Mouse (Mus musculus): ENCODE measurements at regions not wholly inside any gene's neighbourhood (a gene's known extent, or its start where the extent isn't known, plus 50 kb on each side); places are given as distances from the start of the nearest gene placed in this dataset.
A peak's percentile ranks its signal among the peaks of the same experiment; 100 is the strongest.

DNA sequence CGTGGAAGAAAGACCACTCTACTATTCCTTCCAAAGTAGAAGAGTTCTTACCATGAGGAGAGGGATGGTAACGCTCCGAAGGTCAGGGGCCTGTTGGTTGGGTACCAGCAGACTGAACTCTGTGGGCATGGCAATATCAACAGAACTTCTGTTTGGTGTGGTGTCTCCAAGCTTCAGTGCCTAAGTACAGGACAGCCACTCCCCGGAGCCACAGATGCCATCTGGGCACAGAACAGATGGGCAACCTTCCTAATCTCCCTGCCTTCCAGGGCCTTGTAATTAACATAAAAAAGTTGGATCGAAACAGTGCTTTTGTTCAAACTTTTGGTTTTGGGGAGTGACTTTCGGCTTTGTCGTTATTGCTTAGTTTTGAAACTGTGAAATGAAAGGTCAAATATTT lies 116.6 kb upstream of the Map3k1 start:
- no peak overlapping the region for H3K27ac ChIP-seq (replicated peaks; ENCODE audit: low read depth, low read length)
- no peak overlapping the region for H3K4me3 ChIP-seq (ENCODE audit: insufficient read depth, low read depth, low read length)
- no peaks in the 10 kb centered on the region for H3K4me1 ChIP-seq (ENCODE audit: control insufficient read depth, insufficient read depth, insufficient read length, low read length)

DNA sequence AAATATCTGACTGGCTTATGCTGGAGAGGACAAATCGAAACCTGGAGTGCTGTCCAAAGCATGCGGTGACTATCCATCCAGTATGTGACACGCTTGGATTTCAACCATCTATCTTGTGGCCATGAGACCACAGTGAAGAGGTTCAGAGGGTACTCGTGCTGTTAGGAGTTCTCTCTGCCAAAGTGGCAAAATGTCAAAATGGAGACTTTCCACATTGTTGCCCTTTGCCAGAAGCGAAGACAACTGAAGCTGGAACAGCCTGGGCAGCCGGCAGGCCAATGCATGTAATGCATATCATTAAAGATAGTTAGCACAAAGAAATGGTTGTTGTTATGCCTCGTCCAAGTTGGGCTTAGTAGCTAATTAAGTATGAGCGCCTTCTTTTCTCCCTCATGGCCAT lies 118.0 kb upstream of the Map3k1 start:
- no peak overlapping the region for H3K4me3 ChIP-seq (ENCODE audit: insufficient read depth, low read depth, low read length)
- no peak overlapping the region for H3K27ac ChIP-seq (replicated peaks; ENCODE audit: low read depth, low read length)
- H3K4me1 ChIP-seq (ENCODE audit: control insufficient read depth, insufficient read depth, insufficient read length, low read length), result no peaks in the 10 kb centered on the region

DNA sequence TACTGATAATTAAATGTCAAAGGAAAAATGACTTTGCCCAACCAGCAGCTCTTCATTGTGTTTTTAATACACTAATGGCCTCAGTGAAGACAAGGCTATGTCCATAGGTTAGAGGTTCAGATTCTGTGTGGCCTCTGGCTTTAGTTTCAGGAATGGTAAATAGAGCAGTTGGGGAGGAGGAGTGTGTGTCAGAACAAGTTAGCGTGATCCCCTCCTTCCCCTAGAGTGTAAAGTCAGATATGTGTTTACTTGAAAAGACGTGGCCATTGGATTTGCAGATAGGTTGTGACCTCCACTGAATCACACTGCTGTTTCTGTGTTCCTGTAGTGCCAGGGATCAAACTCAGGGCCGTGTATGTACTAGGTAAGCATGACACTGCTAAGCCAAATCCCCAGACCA lies 118.7 kb upstream of the Map3k1 start:
- H3K27ac ChIP-seq (replicated peaks; ENCODE audit: low read depth, low read length), result no peak overlapping the region
- no peak overlapping the region for H3K4me3 ChIP-seq (ENCODE audit: insufficient read depth, low read depth, low read length)
- H3K4me1 ChIP-seq (ENCODE audit: control insufficient read depth, insufficient read depth, insufficient read length, low read length), result no peaks in the 10 kb centered on the region

DNA sequence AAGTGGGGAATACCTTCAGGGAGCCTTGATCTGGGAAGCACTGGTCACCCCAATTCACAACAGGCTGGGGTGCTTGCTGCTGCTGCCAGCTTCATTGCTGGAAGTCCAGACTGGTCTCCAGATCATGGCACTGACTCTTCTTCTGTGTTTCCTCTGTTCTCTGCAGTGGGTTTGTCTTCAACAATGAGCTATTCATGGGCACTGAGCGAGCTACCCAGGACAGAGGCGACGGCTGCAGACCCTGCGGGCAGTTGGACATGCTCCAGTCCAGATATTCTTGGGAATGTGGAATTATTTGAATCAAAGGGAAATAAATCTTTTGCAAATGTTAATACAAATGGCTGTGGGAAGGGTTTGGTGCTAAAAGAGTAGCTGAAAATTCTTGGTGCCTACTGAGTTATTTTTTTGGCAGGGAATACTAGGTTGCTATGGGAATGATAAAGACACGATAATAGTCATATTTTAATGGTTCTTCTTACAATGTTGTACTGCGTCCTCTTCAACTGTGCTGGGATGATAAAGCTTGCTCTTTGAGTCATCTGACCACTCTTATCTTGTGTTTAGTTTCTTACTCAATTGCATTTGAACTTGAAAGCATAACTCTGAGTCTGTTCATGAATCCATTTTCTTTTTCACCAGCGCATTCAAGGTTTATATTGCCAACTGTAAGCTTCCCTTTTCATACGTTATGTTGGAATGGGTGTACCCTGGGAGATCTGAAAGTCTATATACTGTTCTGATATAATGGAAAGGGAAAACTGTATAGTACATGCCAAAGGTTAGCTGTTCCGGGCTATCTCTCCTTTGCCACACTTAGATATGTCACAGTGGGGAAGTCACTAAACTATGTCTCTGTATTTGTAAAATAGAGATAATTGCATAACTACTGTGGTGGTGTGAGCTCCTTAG lies 120.1 kb upstream of the Map3k1 start:
- no peak overlapping the region for H3K27ac ChIP-seq (replicated peaks; ENCODE audit: low read depth, low read length)
- H3K4me3 ChIP-seq (ENCODE audit: insufficient read depth, low read depth, low read length), result no peak overlapping the region
- no peaks in the 10 kb centered on the region for H3K4me1 ChIP-seq (ENCODE audit: control insufficient read depth, insufficient read depth, insufficient read length, low read length)

DNA sequence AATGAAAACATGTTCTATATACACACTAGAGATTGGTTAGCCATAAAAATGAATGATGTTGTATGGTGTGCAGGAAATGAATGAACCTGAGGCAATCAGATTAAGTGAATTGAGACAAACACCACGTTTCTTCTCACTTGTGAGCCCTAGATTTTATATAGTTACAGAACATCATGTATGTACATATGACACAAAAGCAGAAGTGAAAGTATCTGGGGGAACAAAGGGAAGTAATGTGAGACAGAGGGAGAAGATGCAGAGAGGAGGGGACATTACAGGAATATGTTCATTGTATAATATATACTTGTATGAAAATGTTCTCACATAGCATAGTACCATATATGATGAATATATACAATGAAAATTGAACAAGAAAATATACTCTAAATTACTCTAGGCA lies 121.1 kb upstream of the Map3k1 start:
- H3K4me1 ChIP-seq (ENCODE audit: control insufficient read depth, insufficient read depth, insufficient read length, low read length), result no peaks in the 10 kb centered on the region
- H3K27ac ChIP-seq (replicated peaks; ENCODE audit: low read depth, low read length), result no peak overlapping the region
- no peak overlapping the region for H3K4me3 ChIP-seq (ENCODE audit: insufficient read depth, low read depth, low read length)

DNA sequence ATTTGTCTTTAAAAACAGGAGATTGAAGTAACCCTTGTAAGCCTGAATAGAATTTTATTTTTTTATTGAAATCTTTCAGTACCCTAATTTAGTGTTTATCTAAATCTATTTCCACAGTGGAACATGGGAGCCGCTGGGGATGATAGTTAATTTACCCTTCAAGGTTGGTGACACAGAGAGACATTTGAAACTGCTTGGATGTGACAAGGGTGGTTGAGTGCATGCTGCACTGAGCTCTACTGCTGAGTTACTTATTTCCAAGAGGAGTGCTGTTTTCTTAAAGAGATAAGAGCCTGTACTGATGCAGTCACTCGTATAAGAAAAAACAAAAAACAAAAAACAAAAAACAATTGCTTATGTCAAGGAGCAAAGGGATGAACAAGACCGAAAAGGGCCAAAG lies 123.7 kb upstream of the Map3k1 start:
- Histone ChIP-seq H3K27ac (replicated peaks; ENCODE audit: low read depth, low read length) (no peak overlapping the region), H3K4me3 (ENCODE audit: insufficient read depth, low read depth, low read length) (no peak overlapping the region), H3K4me1 (ENCODE audit: control insufficient read depth, insufficient read depth, insufficient read length, low read length) (peaks cover 5% of the 10 kb centered on the region)

DNA sequence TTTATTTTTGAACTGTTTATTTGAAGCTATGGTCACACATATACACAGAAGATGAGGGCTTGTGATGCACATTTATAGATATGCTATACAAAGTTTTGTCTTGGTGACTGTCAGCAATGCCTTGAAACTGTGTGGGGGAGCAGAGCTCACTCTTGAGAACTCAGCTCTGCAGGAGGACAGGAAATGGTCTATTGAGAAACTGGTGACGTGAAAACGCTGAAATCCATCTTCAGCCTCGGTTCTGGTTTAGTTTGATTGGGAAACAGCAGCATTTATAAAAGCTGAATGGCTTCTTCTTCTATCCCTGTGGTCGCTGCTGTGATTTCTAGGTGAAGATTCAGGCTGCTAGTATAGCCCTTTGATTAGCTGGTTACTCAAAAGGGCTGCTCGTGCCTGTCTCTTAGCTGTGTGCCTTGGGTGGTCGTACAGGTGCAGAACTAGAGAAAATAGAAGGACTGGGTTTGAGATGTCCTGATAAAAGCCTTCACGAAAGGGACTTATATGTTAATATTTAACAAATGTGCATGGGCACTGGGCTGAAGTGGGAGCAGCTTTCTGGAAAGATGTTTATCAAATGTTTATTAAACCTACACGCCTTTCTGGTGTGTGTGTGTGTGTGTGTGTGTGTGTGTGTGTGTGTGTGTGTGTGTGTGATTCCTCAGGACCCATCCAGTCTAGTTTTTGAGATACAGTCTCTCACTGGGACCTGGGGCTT lies 124.9 kb upstream of the Map3k1 start:
- peak overlapping the region; percentile 54; the same call in 1 of the 2 replicates for H3K27ac ChIP-seq (replicated peaks; ENCODE audit: low read depth, low read length)
- H3K4me1 ChIP-seq (ENCODE audit: control insufficient read depth, insufficient read depth, insufficient read length, low read length), result peaks cover 5% of the 10 kb centered on the region
- H3K4me3 ChIP-seq (ENCODE audit: insufficient read depth, low read depth, low read length), result no peak overlapping the region

DNA sequence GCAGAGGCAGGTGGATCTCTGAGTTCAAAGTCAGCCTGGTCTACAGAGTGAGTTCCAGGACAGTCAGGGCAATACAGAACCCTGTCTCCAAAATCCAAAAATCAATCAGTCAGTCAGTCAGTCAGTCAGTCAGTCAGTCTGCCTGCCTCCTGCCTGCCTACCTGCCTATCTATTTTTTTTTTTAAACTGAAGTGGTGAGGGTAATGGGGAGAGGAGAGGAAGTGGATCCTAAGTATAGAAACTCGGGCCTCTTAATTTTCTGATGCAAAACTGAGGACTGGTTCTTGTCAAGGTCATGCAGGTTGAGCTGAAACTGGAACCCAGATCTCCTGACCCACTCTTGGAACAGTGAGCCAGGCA lies 126.9 kb upstream of the Map3k1 start:
- peaks cover 5% of the 10 kb centered on the region for H3K4me1 ChIP-seq (ENCODE audit: control insufficient read depth, insufficient read depth, insufficient read length, low read length)
- H3K4me3 ChIP-seq (ENCODE audit: insufficient read depth, low read depth, low read length), result no peak overlapping the region
- H3K27ac ChIP-seq (replicated peaks; ENCODE audit: low read depth, low read length), result peak overlapping the region; percentile 63

DNA sequence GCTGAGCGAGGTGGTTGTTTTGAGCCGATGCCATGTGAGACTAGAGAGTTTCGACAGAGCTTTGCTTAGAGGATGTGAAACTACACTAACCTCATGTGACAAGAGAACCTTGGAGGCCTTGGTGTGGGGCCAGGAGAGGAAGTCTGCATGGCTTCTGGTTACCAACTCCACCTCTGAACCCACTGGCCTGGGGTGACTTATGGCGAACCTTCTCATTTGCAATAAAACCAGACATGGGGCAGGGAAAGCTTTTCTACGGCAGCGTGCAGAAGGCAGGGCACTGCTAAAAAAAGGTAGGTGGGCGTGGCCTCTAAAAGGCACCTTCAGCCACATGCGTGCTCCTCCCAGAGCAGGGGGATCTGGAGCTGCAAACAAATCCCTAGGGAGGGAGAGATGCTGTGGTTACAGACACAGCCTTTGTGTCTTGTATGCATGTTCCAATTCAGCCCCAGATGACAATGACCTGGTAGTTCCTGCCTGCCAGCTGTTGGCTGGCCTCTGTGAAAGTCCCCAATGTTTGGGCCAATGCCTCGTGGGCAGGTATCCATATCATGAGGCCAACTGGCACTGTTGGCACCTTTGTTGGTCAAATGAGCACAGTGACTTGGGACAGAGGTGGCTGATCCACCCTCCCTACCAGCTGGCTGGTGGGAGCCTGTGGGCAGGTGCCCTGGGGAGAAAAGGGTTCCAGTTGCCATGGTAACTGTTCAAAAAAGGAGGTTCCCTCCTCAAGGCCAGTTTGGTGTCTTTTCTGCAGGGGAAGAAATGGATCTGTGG lies 127.5 kb upstream of the Map3k1 start:
- peaks cover 5% of the 10 kb centered on the region for H3K4me1 ChIP-seq (ENCODE audit: control insufficient read depth, insufficient read depth, insufficient read length, low read length)
- no peak overlapping the region for H3K4me3 ChIP-seq (ENCODE audit: insufficient read depth, low read depth, low read length)
- peak overlapping the region; percentile 64 for H3K27ac ChIP-seq (replicated peaks; ENCODE audit: low read depth, low read length)

DNA sequence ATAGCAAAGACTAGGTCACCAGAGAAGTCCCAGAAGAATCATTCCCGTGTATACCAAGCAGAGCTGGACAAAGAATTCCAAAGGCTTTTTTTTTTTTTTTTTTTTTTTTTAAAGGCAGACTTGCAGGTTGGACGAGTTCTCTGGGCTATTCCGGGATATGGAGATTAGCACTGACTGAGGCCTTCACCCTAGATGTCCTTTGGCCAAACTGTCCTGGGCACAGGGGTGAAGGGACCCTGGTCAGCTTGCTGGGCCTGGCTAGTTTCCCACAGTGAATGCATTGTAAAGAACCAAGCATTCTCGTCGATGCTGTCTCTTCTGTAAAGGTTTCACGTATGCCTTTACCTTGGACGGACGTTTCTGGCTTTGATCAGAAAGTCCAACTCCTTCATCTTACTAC lies 128.2 kb upstream of the Map3k1 start:
- H3K4me3 ChIP-seq (ENCODE audit: insufficient read depth, low read depth, low read length), result no peak overlapping the region
- H3K4me1 ChIP-seq (ENCODE audit: control insufficient read depth, insufficient read depth, insufficient read length, low read length), result peaks cover 5% of the 10 kb centered on the region
- no peak overlapping the region for H3K27ac ChIP-seq (replicated peaks; ENCODE audit: low read depth, low read length)

DNA sequence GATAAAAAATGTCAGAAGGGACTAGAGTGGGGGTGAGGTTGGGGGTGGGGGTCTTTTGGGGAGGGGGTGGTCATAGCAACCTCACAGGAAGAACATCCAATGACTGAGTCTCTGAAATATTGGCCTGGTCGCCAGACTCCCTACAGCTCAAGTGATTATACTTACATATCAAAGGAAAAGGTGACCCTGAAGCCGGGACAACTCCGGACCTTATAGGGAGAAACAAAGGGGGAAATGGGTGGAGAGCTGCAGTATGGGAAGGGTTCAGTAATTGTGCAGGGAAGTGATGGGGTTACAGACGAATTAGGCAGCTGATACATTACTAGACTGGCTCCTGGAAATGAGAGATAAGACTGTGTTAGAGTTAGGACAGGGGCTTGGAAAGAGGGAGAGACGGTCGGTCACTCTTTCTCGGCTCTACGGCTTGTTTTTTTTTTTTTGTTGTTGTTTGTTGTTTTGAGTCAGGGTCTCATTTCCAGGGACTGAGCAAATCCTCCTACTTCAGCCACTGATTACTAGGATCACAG lies 130.2 kb upstream of the Map3k1 start:
- H3K4me1 ChIP-seq (ENCODE audit: control insufficient read depth, insufficient read depth, insufficient read length, low read length), result peaks cover 9% of the 10 kb centered on the region
- no peak overlapping the region for H3K4me3 ChIP-seq (ENCODE audit: insufficient read depth, low read depth, low read length)
- H3K27ac ChIP-seq (replicated peaks; ENCODE audit: low read depth, low read length), result no peak overlapping the region

DNA sequence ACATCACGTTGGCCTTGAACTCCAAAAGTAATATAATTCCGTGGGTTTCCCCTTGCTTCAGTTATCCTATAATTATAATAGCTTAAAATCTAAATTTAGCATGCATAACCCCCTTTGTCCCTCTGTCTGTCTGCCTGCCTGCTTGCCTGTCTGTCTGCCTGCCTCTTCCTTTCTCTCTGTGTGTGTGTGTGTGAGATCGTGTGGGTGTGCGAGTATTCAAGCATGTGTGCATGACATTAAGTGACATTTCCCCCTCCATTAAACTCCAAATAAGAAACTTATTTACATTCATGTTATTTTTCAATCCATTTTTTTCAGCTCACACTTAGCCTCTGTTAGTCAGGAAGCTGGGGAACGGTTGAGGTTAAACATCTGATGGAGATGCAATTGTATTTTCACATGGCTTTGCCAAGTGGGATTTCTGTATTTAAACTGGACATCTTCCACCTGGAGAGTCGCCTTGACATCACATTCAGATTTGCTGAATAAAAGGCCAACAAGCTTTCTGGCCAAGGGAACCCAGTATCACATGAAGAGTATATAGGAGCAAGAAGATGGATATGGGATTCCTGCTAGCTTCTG lies 130.8 kb upstream of the Map3k1 start:
- Histone ChIP-seq H3K4me1 (ENCODE audit: control insufficient read depth, insufficient read depth, insufficient read length, low read length) (peaks cover 15% of the 10 kb centered on the region), H3K27ac (replicated peaks; ENCODE audit: low read depth, low read length) (no peak overlapping the region), H3K4me3 (ENCODE audit: insufficient read depth, low read depth, low read length) (no peak overlapping the region)

DNA sequence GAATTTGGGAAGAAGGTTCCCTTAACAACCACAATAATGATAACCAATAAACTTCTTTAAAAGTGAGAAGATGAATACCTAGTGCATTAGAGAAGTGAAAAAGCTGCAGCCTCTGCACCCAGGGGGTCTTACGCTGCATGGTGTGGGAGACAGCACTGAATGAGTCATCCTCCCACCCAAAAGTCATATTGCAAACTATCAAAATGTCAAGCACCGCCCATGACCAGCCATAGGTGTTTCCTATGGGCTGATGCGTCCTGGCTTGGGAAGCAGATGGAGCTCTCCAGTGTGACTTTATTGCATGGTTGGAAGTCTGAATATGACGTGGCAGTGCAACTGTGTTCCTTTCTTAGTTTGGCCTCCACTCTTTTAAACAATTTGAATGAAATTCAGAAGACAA lies 131.5 kb upstream of the Map3k1 start:
- H3K27ac ChIP-seq (replicated peaks; ENCODE audit: low read depth, low read length), result no peak overlapping the region
- H3K4me1 ChIP-seq (ENCODE audit: control insufficient read depth, insufficient read depth, insufficient read length, low read length), result peaks cover 19% of the 10 kb centered on the region
- H3K4me3 ChIP-seq (ENCODE audit: insufficient read depth, low read depth, low read length), result no peak overlapping the region

DNA sequence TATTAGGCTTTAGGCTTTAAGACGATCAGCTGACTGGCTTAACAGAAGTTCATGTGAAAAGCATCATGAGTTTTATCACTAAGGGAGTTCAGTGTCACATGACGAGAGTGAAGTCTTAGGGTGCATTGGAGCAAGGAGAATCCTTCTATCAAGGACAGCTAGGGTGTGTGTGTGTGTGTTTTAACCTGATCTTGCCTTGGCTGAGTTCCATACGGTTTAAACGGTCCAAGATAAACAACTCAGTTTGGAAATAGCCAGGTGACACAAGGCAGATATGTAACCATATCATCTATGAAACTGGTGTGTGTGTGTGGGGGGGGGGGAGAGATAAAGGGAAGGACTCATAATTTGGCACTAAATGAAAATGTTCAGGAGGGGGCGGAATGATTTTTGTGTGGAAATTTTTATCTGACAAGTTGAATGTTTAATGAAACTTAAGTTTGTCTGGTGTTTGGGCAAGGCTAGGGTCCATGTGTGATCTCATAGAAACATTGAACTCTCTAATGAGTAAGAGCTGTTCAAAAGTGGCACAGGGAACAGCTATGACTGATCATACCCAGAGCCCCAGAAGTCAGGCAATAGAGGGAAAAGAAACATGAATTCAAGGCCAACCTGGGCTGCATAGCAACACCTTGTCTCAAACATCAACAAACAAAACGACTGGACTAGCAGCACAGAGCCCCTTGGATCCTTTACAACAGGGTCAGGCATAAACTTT lies 132.2 kb upstream of the Map3k1 start:
- H3K4me1 ChIP-seq (ENCODE audit: control insufficient read depth, insufficient read depth, insufficient read length, low read length), result peaks cover 14% of the 10 kb centered on the region
- no peak overlapping the region for H3K27ac ChIP-seq (replicated peaks; ENCODE audit: low read depth, low read length)
- no peak overlapping the region for H3K4me3 ChIP-seq (ENCODE audit: insufficient read depth, low read depth, low read length)

All from brown adipose tissue, adult 24 weeks (tissue).